Mouse (Mus musculus): Measurements from ENCODE around the gene Mrpl12.

- no peak for TF ChIP-seq POLR2A (IDR thresholded peaks at IDR 0.05; ENCODE audit: extremely low read depth, insufficient read depth, low read length)
- no peak for TF ChIP-seq CTCF (IDR thresholded peaks at IDR 0.05; ENCODE audit: low read depth, low read length)
Measured at GRCm38 (mm10) chr11:120510375-120511030, 26.1 kb downstream of the Mrpl12 start.
